Mouse (Mus musculus) lung, embryonic 15.5 days (tissue): ENCODE data around the gene Enpp1. TPM values are rescaled to one million over a fixed set of nuclear protein-coding genes. Genes with fewer than 3 reads are reported as not detected.

Source experiments
- ATAC-seq: fragments of 200-750 bp; cut with Nextera tagmentation; 2 replicates; pipeline ENCODE4 v1.8.0; 2017; ENCODE audit warnings: moderate number of reproducible peaks, borderline replicate concordance; ENCODE audit not compliant: low FRiP score, low TSS enrichment; ENCODE audit errors: extremely low read depth
- H3K27ac ChIP-seq: fragments of 300-500 bp; sonication (generic); 2 replicates; pipeline ENCODE4 v1.5.1; 2015; ENCODE audit warnings: moderate library complexity, mild to moderate bottlenecking, inconsistent platforms
- H3K27me3 ChIP-seq: fragments of 300-500 bp; sonication (generic); 2 replicates; pipeline ENCODE4 v1.6.1; 2015; ENCODE audit warnings: inconsistent platforms
- H3K36me3 ChIP-seq: fragments of 300-500 bp; sonication (generic); 2 replicates; pipeline ENCODE4 v1.6.1; 2015; ENCODE audit warnings: inconsistent platforms
- H3K4me1 ChIP-seq: fragments of 300-500 bp; sonication (generic); 2 replicates; pipeline ENCODE4 v1.6.1; 2015; ENCODE audit warnings: inconsistent platforms
- H3K4me2 ChIP-seq: fragments of 300-500 bp; sonication (generic); 2 replicates; pipeline ENCODE4 v1.6.1; 2015; ENCODE audit warnings: inconsistent platforms, mild to moderate bottlenecking, moderate library complexity
- H3K4me3 ChIP-seq: fragments of 300-500 bp; sonication (generic); 2 replicates; pipeline ENCODE4 v1.5.1; 2015; ENCODE audit warnings: mild to moderate bottlenecking, inconsistent platforms
- H3K9ac ChIP-seq: fragments of 300-500 bp; sonication (generic); 2 replicates; pipeline ENCODE4 v1.6.1; 2015; ENCODE audit warnings: inconsistent platforms
- H3K9me3 ChIP-seq: fragments of 300-500 bp; sonication (generic); 2 replicates; pipeline ENCODE4 v1.6.1; 2016; ENCODE audit warnings: inconsistent platforms
- WGBS: fragments of 180-500 bp; shearing (Covaris S2); methylation state at CpG from one replicate; pipeline ENCODE4 v1.1.7; 2015; 5-methylcytosine and 5-hydroxymethylcytosine counted together
- polyA plus RNA-seq: library from polyadenylated mRNA; unstranded; fragments of >200 nt; fragmentation: Nextera tagmentation; extraction: Ambion mirVana; gene quantifications from 2 replicates; pipeline ENCODE4 v1.2.1, GENCODE M21; 2015

Gene Enpp1
- polyA plus RNA-seq, 1 experiment from 2014 or later = 3.1 TPM

DNA sequence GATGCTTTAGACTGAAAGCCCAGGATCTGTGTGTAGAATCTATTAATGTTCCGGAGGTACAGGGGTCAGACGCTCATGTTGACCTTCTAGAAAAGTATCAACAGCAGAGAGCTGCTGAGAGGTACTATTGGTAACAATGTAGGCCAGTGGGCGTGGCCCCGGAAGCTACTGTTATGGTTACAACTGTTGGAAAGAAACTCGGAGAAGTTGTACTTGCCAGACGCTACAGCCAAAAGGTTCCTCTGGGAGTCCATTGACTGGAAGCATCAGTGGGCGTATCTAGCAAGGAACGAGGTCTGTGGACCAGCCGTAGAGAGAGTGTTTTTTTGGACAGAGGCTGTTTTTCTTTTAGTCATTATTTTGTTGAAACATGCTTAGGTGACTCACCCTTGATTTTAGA lies 102.2 kb downstream of the Enpp1 start:
- H3K27ac ChIP-seq = no peak overlapping the region
- no peak overlapping the region for H3K4me2 ChIP-seq
- H3K9ac ChIP-seq = no peak overlapping the region
- WGBS = 78% methylated on average over 9 of the region's 9 CpGs
- no peaks in the 10 kb centered on the region for H3K9me3 ChIP-seq
- no peak overlapping the region for H3K4me3 ChIP-seq
- ATAC-seq = no peak
- no peaks in the 10 kb centered on the region for H3K27me3 ChIP-seq
- no peaks in the 10 kb centered on the region for H3K4me1 ChIP-seq
- no peaks in the 10 kb centered on the region for H3K36me3 ChIP-seq

DNA sequence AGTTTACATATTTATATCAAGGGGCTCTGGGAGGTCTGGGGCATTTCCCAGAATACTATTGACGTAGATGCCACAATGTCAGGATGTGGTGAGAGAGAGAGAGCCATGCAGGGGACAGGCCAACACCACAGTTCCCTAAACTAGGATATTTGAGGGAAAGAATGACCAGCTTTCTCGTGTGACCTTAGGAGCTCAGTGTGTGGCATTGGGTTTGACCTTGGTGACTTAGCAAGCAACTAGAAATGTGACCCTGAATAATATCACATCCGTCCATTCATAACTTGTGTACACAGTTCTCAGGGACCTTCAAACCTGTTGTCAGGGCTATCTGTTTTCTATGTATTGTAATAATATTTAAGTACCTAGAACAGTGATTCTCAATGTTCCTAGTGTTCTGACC lies 102.8 kb downstream of the Enpp1 start:
- Histone ChIP-seq H3K27me3 (no peaks in the 10 kb centered on the region), H3K4me2 (no peak overlapping the region), H3K27ac (no peak overlapping the region), H3K9me3 (no peaks in the 10 kb centered on the region), H3K4me3 (no peak overlapping the region), H3K36me3 (no peaks in the 10 kb centered on the region), H3K4me1 (no peaks in the 10 kb centered on the region), H3K9ac (no peak overlapping the region)
- WGBS = 80% methylated on average over 3 of the region's 3 CpGs
- no peak for ATAC-seq

DNA sequence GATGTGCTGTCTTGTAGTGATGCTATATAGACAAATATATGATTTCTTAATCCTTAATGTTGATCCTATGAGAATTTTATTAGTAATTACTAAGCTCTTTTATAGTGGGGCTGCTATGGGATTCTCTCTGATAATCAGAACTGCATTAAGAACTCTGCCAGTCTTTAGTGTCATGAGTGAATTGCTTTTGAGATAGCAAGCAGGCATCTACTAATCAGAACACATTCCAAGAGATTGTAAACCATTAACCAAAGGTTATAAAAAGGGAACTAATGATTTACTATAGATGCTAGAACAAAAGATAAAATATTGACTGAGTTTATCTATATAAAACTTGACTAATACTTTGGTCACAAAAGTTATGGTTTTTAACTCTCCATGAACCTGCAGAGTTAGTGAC lies 108.2 kb downstream of the Enpp1 start:
- no peak overlapping the region for H3K4me2 ChIP-seq
- ATAC-seq = no peak
- H3K9me3 ChIP-seq = no peaks in the 10 kb centered on the region
- H3K4me3 ChIP-seq = no peak overlapping the region
- no peaks in the 10 kb centered on the region for H3K27me3 ChIP-seq
- H3K36me3 ChIP-seq = no peaks in the 10 kb centered on the region
- H3K27ac ChIP-seq = no peak overlapping the region
- no peak overlapping the region for H3K9ac ChIP-seq
- 0 out of 2 replicates have a peak, but pooled peaks cover 2% of the 10 kb centered on the region for H3K4me1 ChIP-seq

DNA sequence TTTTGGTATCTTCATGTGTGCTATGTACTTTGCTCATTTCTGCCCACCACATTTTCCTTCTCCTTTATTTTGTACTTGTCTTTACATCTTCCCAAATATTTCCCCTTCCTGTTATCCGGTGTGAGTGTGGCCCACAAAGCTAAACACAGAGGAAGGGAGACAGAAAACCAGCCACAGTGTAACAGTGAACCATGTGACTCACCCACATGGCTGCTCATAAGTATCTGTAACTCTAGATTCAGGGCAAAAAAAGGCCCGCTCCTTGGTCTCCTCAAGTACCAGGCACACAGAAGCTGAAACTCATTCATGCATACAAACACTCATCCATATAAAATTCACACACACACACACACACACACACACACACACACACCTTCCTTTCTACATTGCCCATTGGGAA lies 108.9 kb downstream of the Enpp1 start:
- Histone ChIP-seq H3K4me1 (0 out of 2 replicates have a peak, but pooled peaks cover 2% of the 10 kb centered on the region), H3K27me3 (no peaks in the 10 kb centered on the region), H3K4me3 (no peak overlapping the region), H3K9me3 (no peaks in the 10 kb centered on the region), H3K9ac (no peak overlapping the region), H3K36me3 (no peaks in the 10 kb centered on the region), H3K27ac (no peak overlapping the region), H3K4me2 (no peak overlapping the region)
- 52% methylated on average over 2 of the region's 2 CpGs for WGBS
- no peak for ATAC-seq

DNA sequence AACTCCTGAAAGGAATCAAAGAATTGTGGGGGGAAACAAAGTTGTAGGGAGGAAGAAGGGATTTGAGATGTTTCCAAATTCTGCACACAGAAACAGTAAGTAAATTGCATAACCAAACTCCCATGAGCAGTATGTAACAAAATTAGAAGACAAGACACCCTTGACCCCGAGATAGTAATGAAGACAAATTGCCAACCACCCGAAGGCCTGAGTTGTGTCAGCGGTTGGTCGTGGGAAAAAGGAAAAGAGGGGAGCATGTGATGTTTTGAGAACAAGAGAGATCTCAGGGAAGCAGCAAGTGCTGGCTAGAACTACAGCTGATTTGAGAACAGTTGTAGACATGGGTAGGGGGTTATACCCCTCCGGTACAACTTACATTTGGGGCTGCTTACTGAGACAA lies 112.2 kb downstream of the Enpp1 start:
- no peak overlapping the region for H3K9ac ChIP-seq
- WGBS = 51% methylated on average over 5 of the region's 5 CpGs
- ATAC-seq = no peak
- no peaks in the 10 kb centered on the region for H3K27me3 ChIP-seq
- H3K9me3 ChIP-seq = no peaks in the 10 kb centered on the region
- H3K4me3 ChIP-seq = no peak overlapping the region
- H3K4me1 ChIP-seq = peaks cover 25% of the 10 kb centered on the region
- no peak overlapping the region for H3K27ac ChIP-seq
- H3K4me2 ChIP-seq = no peak overlapping the region
- H3K36me3 ChIP-seq = no peaks in the 10 kb centered on the region

DNA sequence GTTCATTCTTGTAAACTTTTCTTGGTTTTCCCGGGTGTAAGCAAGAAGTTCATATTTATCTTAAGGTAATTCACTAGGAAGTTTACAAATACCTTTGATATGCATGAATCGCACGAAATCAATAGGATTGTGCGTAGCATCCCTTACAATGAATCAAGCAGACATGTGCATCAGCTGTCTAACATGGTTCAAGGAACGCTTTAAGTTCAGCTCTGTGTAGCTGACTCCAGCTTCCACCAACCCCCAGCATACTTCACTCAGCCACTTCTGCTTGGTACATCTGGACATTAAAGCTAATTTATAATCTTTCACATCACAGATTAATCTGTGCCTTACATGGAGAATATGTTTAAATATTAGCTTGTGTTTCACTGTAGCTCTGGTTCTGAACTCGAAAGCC lies 113.3 kb downstream of the Enpp1 start:
- Histone ChIP-seq H3K4me2 (no peak overlapping the region), H3K36me3 (no peaks in the 10 kb centered on the region), H3K27me3 (no peaks in the 10 kb centered on the region), H3K27ac (no peak overlapping the region), H3K9ac (no peak overlapping the region), H3K9me3 (no peaks in the 10 kb centered on the region), H3K4me1 (peaks cover 36% of the 10 kb centered on the region), H3K4me3 (no peak overlapping the region)
- WGBS = 84% methylated on average over 6 of the region's 6 CpGs
- ATAC-seq = no peak

DNA sequence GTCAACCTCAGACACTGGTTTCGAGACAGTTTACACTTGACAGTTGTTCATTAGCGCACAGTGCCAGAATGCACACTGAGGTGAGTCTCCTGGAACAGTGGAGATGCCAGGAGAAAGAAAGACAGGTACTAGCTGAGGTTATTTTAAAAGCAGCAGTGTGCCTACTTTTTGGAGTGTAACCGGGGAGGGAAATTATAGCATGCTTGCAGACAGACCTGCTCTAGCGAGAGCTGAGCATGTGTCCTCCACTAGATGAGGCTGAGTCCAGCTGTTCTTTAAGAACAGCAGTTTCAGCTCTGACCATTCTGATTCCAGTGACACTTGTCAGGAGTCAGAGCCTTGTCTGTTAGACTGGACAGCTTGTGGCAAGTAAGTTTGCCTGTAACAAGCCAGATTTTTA lies 114.2 kb downstream of the Enpp1 start:
- Histone ChIP-seq H3K27ac (peak overlapping the region; percentile 97; the same call in 1 of the 2 replicates), H3K27me3 (no peaks in the 10 kb centered on the region), H3K4me2 (peak overlapping the region; percentile 75), H3K4me1 (peaks cover 45% of the 10 kb centered on the region), H3K4me3 (peak overlapping the region; percentile 73; the same call in 1 of the 2 replicates), H3K9ac (no peak overlapping the region), H3K36me3 (no peaks in the 10 kb centered on the region), H3K9me3 (no peaks in the 10 kb centered on the region)
- 75% methylated on average over 4 of the region's 4 CpGs for WGBS
- ATAC-seq = no peak

DNA sequence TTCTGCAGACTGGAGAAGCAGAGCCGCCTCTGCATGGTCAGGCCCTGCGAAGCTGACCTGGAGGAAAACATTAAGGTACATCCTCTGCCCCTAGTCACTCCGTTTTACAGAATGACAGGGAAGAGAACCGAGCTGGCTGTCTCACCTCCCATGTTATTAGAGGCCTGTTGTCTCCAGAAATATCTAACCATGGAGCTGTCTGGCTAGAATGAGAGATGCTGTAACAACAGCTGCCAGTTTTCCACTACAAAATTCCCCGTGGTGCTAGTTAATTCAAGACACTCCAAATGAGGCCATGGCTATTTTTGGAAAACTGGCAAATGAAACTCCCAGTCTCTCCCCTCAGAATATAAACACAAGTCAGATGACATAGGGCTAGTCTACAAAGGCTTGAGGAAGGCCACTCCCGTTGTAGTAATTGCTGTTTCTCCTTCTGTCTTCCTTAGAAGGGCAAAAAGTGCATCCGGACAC lies 115.1 kb downstream of the Enpp1 start:
- ATAC-seq = peak; percentile 19; the same call in 1 of the 2 replicates
- 33% methylated on average over 7 of the region's 7 CpGs for WGBS
- Histone ChIP-seq H3K27me3 (no peaks in the 10 kb centered on the region), H3K27ac (peak overlapping the region; percentile 97), H3K4me3 (peak overlapping the region; percentile 73), H3K36me3 (no peaks in the 10 kb centered on the region), H3K9ac (no peak overlapping the region), H3K9me3 (no peaks in the 10 kb centered on the region), H3K4me2 (peak overlapping the region; percentile 75), H3K4me1 (peaks cover 49% of the 10 kb centered on the region)

DNA sequence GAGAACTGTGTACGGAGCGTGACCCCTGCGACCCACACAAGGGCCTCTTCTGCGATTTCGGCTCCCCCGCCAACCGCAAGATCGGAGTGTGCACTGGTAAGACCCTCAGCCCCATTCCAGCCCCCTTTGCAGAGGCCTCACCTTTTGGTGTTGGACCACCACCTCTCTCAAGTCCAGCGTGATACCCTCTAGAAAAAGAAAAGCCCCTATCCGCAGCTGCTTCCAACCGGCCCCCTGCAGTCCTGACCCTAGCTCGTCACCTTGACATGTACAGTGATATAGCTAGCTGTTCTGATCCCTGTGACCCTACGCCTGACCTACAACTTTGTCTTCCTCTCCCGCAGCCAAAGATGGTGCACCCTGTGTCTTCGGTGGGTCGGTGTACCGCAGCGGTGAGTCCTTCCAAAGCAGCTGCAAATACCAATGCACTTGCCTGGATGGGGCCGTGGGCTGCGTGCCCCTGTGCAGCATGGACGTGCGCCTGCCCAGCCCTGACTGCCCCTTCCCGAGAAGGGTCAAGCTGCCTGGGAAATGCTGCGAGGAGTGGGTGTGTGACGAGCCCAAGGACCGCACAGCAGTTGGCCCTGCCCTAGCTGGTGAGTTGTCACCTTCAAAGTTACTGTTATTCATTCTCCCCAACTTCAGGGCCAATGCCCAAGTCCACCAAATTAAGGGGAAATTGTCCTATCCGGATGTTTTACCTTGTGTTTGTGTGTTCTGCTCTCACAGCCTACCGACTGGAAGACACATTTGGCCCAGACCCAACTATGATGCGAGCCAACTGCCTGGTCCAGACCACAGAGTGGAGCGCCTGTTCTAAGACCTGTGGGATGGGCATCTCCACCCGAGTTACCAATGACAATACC lies 115.7 kb downstream of the Enpp1 start:
- no peaks in the 10 kb centered on the region for H3K27me3 ChIP-seq
- H3K9ac ChIP-seq = peak overlapping the region; percentile 77
- peak overlapping the region; percentile 97 for H3K27ac ChIP-seq
- WGBS = 8% methylated on average over 31 of the region's 31 CpGs
- peaks cover 55% of the 10 kb centered on the region for H3K4me1 ChIP-seq
- ATAC-seq = peak; percentile 14; the same call in 1 of the 2 replicates
- no peaks in the 10 kb centered on the region for H3K36me3 ChIP-seq
- peak overlapping the region; percentile 73 for H3K4me3 ChIP-seq
- H3K4me2 ChIP-seq = peak overlapping the region; percentile 75
- H3K9me3 ChIP-seq = no peaks in the 10 kb centered on the region

DNA sequence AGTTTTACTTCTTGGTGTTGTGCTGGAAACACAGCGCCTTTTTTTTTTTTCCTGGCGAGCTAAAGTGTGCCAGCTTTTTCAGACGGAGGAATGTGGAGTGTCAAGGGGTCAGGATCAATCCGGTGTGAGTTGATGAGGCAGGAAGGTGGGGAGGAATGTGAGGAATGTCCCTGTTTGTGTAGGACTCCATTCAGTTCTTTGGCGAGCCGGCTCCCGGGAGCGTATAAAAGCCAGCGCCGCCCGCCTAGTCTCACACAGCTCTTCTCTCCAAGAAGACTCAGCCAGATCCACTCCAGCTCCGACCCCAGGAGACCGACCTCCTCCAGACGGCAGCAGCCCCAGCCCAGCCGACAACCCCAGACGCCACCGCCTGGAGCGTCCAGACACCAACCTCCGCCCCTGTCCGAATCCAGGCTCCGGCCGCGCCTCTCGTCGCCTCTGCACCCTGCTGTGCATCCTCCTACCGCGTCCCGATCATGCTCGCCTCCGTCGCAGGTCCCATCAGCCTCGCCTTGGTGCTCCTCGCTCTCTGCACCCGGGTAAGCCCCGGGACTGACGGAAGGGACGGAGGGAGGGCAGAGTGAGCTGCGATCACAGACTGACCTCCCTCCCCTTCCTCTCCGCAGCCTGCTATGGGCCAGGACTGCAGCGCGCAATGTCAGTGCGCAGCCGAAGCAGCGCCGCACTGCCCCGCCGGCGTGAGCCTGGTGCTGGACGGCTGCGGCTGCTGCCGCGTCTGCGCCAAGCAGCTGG lies 116.5 kb downstream of the Enpp1 start, which contains the start of gene Ccn2:
Gene Ccn2, plus strand, starts transcription at position 193 of the 753 bp plus-strand sequence.
- Histone ChIP-seq H3K4me1 (peaks cover 56% of the 10 kb centered on the region), H3K4me2 (peak within 1 kb of the TSS; percentile 75), H3K27me3 (no peaks in the 10 kb centered on the region), H3K9me3 (no peaks in the 10 kb centered on the region), H3K36me3 (no peaks in the 10 kb centered on the region), H3K4me3 (peak within 1 kb of the TSS; percentile 73), H3K27ac (peak within 1 kb of the TSS; percentile 97), H3K9ac (peak within 1 kb of the TSS; percentile 77)
- WGBS = under 1% methylated on average over 53 of the region's 53 CpGs
- ATAC-seq = peak; percentile 82

DNA sequence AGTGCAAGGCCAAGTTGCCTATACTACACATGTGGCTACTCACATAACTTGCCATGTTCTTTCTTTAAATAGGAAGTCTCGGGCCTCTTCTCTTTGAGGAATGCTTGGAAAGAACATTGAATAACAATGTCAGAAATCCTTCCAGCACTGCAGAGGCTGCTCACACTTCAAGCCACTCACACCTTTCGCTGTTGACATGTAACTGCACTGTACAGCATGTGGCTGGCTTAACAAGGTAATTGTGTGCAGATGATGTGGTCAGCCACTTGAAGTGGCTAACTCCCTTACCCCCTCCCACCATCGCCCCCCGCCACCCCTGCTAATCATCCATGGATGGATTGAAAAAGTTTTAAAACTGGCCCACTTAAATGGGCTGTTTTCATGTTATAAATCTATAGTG lies 118.4 kb downstream of the Enpp1 start:
- H3K9me3 ChIP-seq = no peaks in the 10 kb centered on the region
- H3K4me1 ChIP-seq = peaks cover 54% of the 10 kb centered on the region
- no peak overlapping the region for H3K4me2 ChIP-seq
- H3K27me3 ChIP-seq = no peaks in the 10 kb centered on the region
- no peak overlapping the region for H3K4me3 ChIP-seq
- H3K27ac ChIP-seq = peak overlapping the region; percentile 64
- H3K9ac ChIP-seq = no peak overlapping the region
- H3K36me3 ChIP-seq = no peaks in the 10 kb centered on the region
- 38% methylated on average over 4 of the region's 4 CpGs for WGBS
- no peak for ATAC-seq

DNA sequence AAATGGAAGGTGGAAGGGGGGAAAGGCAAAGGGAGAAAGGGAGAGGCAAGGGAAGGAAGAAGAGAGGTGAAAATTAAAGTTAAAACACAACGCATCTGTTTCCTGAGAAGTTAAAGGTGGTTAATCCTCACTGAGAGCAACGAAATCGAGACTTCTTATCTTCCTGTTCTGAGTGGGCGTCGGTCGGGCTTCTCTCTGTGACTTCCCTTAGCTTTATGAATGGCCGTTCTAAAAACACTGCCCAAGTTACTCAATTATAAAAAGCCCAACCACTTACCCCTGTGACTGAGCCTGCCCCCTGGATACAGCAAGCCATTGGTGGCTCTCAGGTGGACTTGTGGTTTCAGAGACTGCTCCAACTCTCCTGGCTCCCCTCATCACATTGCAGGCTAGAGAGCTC lies 119.0 kb downstream of the Enpp1 start:
- no peaks in the 10 kb centered on the region for H3K9me3 ChIP-seq
- no peak overlapping the region for H3K9ac ChIP-seq
- no peaks in the 10 kb centered on the region for H3K36me3 ChIP-seq
- H3K27ac ChIP-seq = peak overlapping the region; percentile 64
- H3K27me3 ChIP-seq = no peaks in the 10 kb centered on the region
- ATAC-seq = no peak
- no peak overlapping the region for H3K4me2 ChIP-seq
- H3K4me3 ChIP-seq = no peak overlapping the region
- peaks cover 53% of the 10 kb centered on the region for H3K4me1 ChIP-seq
- 38% methylated on average over 7 of the region's 7 CpGs for WGBS
